Mouse (Mus musculus): Measurements from ENCODE around the gene Sfxn4. TPM values are rescaled to one million over a fixed set of nuclear protein-coding genes. Genes with fewer than 3 reads are reported as not detected.

Sfxn4 gene
- polyA plus RNA-seq, 1 experiment: 2.7 TPM

DNA sequence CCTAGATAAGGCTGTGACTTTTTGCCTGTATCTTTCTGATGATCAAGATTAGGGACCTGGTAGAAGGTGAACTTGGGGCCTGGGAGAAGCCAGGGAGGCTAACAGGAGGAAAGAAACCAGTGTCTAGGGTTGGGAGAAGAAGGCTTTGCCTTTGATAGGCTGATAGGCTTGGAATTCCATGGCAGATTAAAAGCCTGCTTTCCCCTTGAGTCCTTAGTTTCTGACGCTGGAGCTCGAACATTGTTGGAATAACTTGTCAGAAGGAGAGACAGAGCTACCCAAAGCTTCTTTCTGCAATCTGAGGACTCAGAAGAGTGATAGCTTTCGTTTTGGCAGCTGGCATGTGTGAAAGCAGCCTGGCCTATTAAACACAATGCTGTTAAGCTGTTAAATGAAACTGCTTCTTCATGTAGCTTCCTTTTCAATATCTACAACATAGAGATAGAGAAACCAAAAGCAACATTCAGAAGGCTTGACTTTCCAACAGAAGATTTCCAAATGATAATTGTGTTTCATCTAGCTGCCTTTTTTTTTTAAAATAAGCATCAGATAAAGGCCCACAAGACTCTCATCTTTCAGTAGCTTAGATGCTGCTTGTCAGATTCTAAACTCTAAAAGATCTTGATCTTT lies 34.1 kb upstream of the Sfxn4 start:
- Histone ChIP-seq H3K36me3 (ENCODE audit: control insufficient read depth, insufficient read depth) (no peaks in the 10 kb centered on the region), H3K79me2 (ENCODE audit: control insufficient read depth, insufficient read depth) (no peaks in the 10 kb centered on the region), H3K27me3 (ENCODE audit: control insufficient read depth, insufficient read depth, insufficient read length) (no peaks in the 10 kb centered on the region), H3ac (ENCODE audit: control insufficient read depth, insufficient read length) (no peak overlapping the region), H3K4me3 (no peak overlapping the region), H3K4me2 (ENCODE audit: low read depth) (peak overlapping the region; percentile 9)
- TF ChIP-seq POLR2AphosphoS2 (IDR thresholded peaks at IDR 0.05; ENCODE audit: insufficient read length, low read depth) (no peak), REST (IDR thresholded peaks at IDR 0.05; ENCODE audit: insufficient read depth, insufficient read length) (no peak), POLR2A (IDR thresholded peaks at IDR 0.05; ENCODE audit: insufficient read length, low read depth) (no peak), TCF12 (IDR thresholded peaks at IDR 0.05; ENCODE audit: insufficient read depth, poor library complexity, severe bottlenecking) (no peak), USF1 (IDR thresholded peaks at IDR 0.05; ENCODE audit: low read depth) (no peak), SRF (IDR thresholded peaks at IDR 0.05; ENCODE audit: control insufficient read depth, insufficient read length, low read depth) (no peak)

DNA sequence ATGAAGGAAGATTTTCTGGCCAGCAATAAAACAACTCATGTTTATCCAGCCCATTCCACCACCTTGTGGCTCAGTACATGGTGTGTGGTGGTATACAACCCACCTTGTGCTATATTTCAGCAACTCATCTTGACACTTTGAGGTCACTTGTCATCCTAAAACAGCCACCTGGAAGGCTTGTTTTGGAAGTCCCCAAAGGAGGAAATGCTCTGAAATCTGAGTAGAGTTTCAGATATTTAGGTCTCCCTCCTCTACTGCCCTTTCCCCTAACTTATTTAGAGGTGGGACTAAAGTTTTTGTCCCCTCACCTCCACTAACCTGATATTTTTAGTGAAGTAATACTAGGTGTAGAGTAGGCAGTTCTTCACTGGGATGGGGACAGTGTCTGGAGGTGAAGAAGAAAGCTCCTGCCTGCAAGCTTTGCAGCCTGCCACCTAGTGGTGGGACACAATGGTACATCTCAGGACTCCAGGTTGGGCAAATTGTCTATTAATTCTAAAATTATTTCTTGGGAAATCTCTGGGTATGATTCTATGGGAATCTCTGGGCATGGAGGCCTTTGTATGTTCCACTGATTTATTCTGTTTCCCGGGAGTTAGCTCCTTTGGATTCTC lies 30.8 kb upstream of the Sfxn4 start:
- Histone ChIP-seq H3ac (ENCODE audit: control insufficient read depth, insufficient read length) (no peak overlapping the region), H3K79me2 (ENCODE audit: control insufficient read depth, insufficient read depth) (no peaks in the 10 kb centered on the region), H3K36me3 (ENCODE audit: control insufficient read depth, insufficient read depth) (no peaks in the 10 kb centered on the region), H3K4me2 (ENCODE audit: low read depth) (peak overlapping the region; percentile 91), H3K27me3 (ENCODE audit: control insufficient read depth, insufficient read depth, insufficient read length) (no peaks in the 10 kb centered on the region), H3K4me3 (no peak overlapping the region)
- TF ChIP-seq POLR2AphosphoS2 (IDR thresholded peaks at IDR 0.05; ENCODE audit: insufficient read length, low read depth): no peak
- no peak for TF ChIP-seq MAX (IDR thresholded peaks at IDR 0.05; ENCODE audit: low read depth)
- TF ChIP-seq USF1 (IDR thresholded peaks at IDR 0.05; ENCODE audit: low read depth): no peak
- no peak for TF ChIP-seq TCF12 (IDR thresholded peaks at IDR 0.05; ENCODE audit: insufficient read depth, poor library complexity, severe bottlenecking)
- TF ChIP-seq MYOD1 (IDR thresholded peaks at IDR 0.05; ENCODE audit: control insufficient read depth in 1 of 3, insufficient read length in 2 of 3, low read depth in 2 of 3): no peak
- TF ChIP-seq TCF3 (IDR thresholded peaks at IDR 0.05; ENCODE audit: insufficient read length, low read depth): no peak
- TF ChIP-seq CEBPB (IDR thresholded peaks at IDR 0.05; ENCODE audit: insufficient read depth, poor library complexity, severe bottlenecking): no peak
- TF ChIP-seq SRF (IDR thresholded peaks at IDR 0.05; ENCODE audit: control insufficient read depth, insufficient read length, low read depth): no peak

DNA sequence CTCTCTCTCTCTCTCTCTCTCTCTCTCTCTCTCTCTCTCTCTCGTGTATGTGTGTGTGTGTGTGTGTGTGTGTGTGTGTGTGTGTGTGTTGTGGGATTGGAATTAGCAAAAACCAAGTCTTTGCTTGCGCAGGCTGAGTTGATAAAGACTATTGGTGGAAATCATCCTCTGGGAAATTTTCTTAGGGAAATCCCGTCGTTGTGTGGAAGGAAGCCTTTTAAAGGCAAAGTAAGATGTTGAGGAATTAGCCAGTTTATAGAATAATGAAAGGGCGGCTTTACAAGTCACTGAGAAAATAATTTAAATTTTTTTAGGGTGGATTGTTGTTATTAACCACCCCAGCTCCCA lies 29.8 kb upstream of the Sfxn4 start:
- peak overlapping the region; percentile 53 for H3K4me3 ChIP-seq
- H3K36me3 ChIP-seq (ENCODE audit: control insufficient read depth, insufficient read depth): no peaks in the 10 kb centered on the region
- TF ChIP-seq POLR2AphosphoS2 (IDR thresholded peaks at IDR 0.05; ENCODE audit: insufficient read length, low read depth): no peak
- no peak for TF ChIP-seq MYOG (IDR thresholded peaks at IDR 0.05; ENCODE audit: control insufficient read depth in 1 of 3, insufficient read depth in 1 of 3, insufficient read length in 2 of 3, low read depth in 2 of 3)
- no peak for TF ChIP-seq MYOD1 (IDR thresholded peaks at IDR 0.05; ENCODE audit: control insufficient read depth in 1 of 3, insufficient read length in 2 of 3, low read depth in 2 of 3)
- TF ChIP-seq TCF12 (IDR thresholded peaks at IDR 0.05; ENCODE audit: insufficient read depth, poor library complexity, severe bottlenecking): no peak
- TF ChIP-seq CEBPB (IDR thresholded peaks at IDR 0.05; ENCODE audit: insufficient read depth, poor library complexity, severe bottlenecking): no peak
- TF ChIP-seq SRF (IDR thresholded peaks at IDR 0.05; ENCODE audit: control insufficient read depth, insufficient read length, low read depth): no peak
- TF ChIP-seq E2F4 (IDR thresholded peaks at IDR 0.05; ENCODE audit: insufficient read depth): no peak
- no peak for TF ChIP-seq USF1 (IDR thresholded peaks at IDR 0.05; ENCODE audit: low read depth)
- no peak for TF ChIP-seq TCF3 (IDR thresholded peaks at IDR 0.05; ENCODE audit: insufficient read length, low read depth)
- TF ChIP-seq POLR2A (IDR thresholded peaks at IDR 0.05; ENCODE audit: insufficient read length, low read depth): no peak
- no peak for TF ChIP-seq MAX (IDR thresholded peaks at IDR 0.05; ENCODE audit: low read depth)
- TF ChIP-seq REST (IDR thresholded peaks at IDR 0.05; ENCODE audit: insufficient read depth, insufficient read length): no peak
- no peaks in the 10 kb centered on the region for H3K27me3 ChIP-seq (ENCODE audit: control insufficient read depth, insufficient read depth, insufficient read length)
- H3ac ChIP-seq (ENCODE audit: control insufficient read depth, insufficient read length): no peak overlapping the region
- no peaks in the 10 kb centered on the region for H3K79me2 ChIP-seq (ENCODE audit: control insufficient read depth, insufficient read depth)
- peak overlapping the region; percentile 91 for H3K4me2 ChIP-seq (ENCODE audit: low read depth)

DNA sequence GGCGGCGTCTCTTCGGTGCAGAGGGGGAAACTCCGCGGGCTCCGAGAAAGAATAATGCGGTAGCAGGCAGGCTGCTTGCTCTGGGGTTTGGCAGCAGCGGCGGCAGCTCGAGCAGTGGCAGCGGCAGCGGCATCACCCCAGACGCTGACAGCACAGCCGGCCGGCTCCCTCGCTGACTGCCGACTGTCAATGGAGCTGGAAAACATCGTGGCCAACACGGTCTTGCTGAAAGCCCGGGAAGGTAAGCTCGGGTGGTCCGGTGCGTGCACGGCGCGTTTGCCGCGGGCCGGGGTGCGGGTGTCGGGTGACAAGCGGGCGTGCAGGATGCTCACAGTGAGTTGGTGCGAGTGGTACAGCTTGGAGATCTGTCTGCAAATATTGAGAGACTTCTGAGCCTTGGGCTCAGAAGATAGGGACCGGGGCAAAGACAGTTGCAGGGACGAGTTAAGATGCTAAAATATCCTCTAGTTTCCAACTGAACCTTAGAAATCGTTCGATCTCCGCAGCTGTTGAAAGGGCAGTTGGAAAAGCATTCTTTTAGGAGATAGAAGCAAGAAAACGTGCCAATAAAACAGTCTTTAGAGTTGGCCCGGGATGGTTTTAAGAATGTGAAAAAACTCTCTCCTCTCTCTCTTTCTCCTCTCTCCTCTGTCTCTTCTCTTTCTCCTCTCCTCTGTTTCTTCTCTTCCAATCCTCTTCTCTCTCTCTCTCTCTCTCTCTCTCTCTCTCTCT lies 29.3 kb upstream of the Sfxn4 start:
- TF ChIP-seq POLR2AphosphoS2 (IDR thresholded peaks at IDR 0.05; ENCODE audit: insufficient read length, low read depth) (no peak), MAX (IDR thresholded peaks at IDR 0.05; ENCODE audit: low read depth) (no peak), CEBPB (IDR thresholded peaks at IDR 0.05; ENCODE audit: insufficient read depth, poor library complexity, severe bottlenecking) (no peak), SRF (IDR thresholded peaks at IDR 0.05; ENCODE audit: control insufficient read depth, insufficient read length, low read depth) (no peak), TCF3 (IDR thresholded peaks at IDR 0.05; ENCODE audit: insufficient read length, low read depth) (no peak), REST (IDR thresholded peaks at IDR 0.05; ENCODE audit: insufficient read depth, insufficient read length) (no peak), USF1 (IDR thresholded peaks at IDR 0.05; ENCODE audit: low read depth) (no peak), POLR2A (IDR thresholded peaks at IDR 0.05; ENCODE audit: insufficient read length, low read depth) (no peak), E2F4 (IDR thresholded peaks at IDR 0.05; ENCODE audit: insufficient read depth) (no peak), MYOD1 (IDR thresholded peaks at IDR 0.05; ENCODE audit: control insufficient read depth in 1 of 3, insufficient read length in 2 of 3, low read depth in 2 of 3) (no peak)
- H3ac ChIP-seq (ENCODE audit: control insufficient read depth, insufficient read length): peak overlapping the region; percentile 61
- H3K27me3 ChIP-seq (ENCODE audit: control insufficient read depth, insufficient read depth, insufficient read length): no peaks in the 10 kb centered on the region
- no peaks in the 10 kb centered on the region for H3K36me3 ChIP-seq (ENCODE audit: control insufficient read depth, insufficient read depth)
- H3K4me3 ChIP-seq: peak overlapping the region; percentile 53
- H3K4me2 ChIP-seq (ENCODE audit: low read depth): peak overlapping the region; percentile 91
- no peaks in the 10 kb centered on the region for H3K79me2 ChIP-seq (ENCODE audit: control insufficient read depth, insufficient read depth)
